Mouse (Mus musculus) naive thymus-derived CD4-positive, alpha-beta T cell, adult 5 months (primary cell): ENCODE data around the gene Sel1l2. TPM values are rescaled to one million over a fixed set of nuclear protein-coding genes. Genes with fewer than 3 reads are reported as not detected.

Source experiments
- polyA plus RNA-seq: library from polyadenylated mRNA; unstranded; fragments of 100-300 nt; shearing (Covaris generic); gene quantifications from one replicate; pipeline ENCODE4 v1.2.1, GENCODE M21; 2017

Gene Sel1l2
- not detected for polyA plus RNA-seq

DNA sequence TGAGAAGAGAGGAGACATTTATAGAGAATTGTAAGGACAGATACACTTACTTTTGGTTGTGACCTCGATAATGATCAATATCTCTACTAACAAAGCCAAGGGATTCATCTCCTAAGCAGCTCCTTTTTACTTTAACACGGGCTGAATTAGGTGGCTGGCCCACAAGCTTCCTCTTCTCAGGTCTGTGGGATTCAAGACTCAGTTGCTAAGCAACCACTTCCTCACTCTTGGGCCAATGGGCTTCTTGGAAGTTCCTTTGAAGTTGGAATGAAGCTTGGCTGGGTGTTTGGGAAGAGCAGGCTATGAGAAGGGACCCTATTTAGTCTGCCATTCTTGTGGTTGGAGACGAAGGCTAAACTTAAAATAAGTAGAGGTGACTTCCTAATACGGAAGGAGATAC, at the start of gene Sel1l2:
Gene Sel1l2, minus strand, starts transcription at position 182 of the 400 bp plus-strand sequence.

DNA sequence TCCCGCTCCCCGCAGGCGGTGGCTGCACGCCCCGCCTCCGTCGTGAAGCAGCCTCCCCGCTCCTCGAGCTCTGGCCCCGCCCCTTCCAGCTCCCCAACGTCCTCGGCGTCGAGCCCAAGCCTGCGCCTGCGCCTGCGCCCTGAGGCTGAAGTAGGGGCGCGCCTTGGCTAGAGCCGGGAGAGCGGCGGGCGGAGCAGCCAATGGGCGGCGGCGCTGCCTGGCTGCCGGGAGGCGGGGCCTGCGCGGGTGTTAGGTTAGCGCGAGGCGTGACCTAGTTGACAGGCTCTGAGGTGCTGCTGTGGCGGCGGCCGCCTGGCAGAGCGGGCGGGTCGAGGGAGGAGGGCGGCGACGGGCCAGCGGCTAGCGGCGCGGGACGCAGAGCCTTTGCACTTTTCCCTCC, 5.7 kb upstream of the Sel1l2 start, which contains the start of gene Macrod2:
Gene Macrod2, plus strand, starts transcription at position 131 of the 400 bp plus-strand sequence.

Other genes with a start within 250 kb of the Sel1l2 start
- not detected for gene Gm17374, start 237.7 kb downstream of the Sel1l2 start, polyA plus RNA-seq
- 22.9 TPM for gene Esf1, start 219.1 kb downstream of the Sel1l2 start, polyA plus RNA-seq
- gene Ndufaf5, start 219.1 kb downstream of the Sel1l2 start, polyA plus RNA-seq = 15.0 TPM
- gene Macrod2, start 5.6 kb upstream of the Sel1l2 start, polyA plus RNA-seq = 2.5 TPM